Mouse (Mus musculus): ENCODE results near the gene Olfr1354. TPM values are rescaled to one million over a fixed set of nuclear protein-coding genes. Genes with fewer than 3 reads are reported as not detected.
"Not testable (repeated sequence)": the region's sequence is repeated elsewhere in the genome, so short reads cannot be mapped to it uniquely, and the experiment has no call there.

Gene Olfr1354
- total RNA-seq (2021): not detected

DNA sequence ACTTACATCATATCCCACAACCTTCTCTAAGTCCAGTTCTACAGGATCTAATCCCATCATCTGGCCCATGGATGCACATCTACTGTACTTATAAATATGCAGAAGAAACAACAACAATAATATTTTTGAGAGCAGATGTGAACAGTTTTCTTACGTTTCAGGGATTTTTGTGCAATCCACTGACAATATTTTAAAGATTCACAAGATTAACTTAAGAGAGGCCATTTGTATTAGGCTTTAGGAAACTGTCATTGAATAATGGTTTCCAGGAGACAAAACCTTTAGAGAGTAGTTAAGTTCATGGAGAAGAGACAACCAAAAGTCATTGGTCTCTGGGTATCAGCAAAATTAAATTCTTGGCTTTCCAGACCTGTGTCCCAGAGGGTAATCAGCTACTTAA, at the start of gene Olfr1354:
Gene Olfr1354 (plus strand): TSS at position 301 of the 400 bp plus-strand sequence.
- intact Hi-C loops (cut with DNase I); DNase-seq: not testable (repeated sequence)

- DNase-seq: no peak
- intact Hi-C loops (cut with DNase I): no loop called here
Measured at GRCm38 (mm10) chr10:78875240-78875639, 37.7 kb upstream of the Olfr1354 start, which contains the start of gene Olfr1355. Gene Olfr1355, plus strand, starts transcription at chr10:78875540.

DNA sequence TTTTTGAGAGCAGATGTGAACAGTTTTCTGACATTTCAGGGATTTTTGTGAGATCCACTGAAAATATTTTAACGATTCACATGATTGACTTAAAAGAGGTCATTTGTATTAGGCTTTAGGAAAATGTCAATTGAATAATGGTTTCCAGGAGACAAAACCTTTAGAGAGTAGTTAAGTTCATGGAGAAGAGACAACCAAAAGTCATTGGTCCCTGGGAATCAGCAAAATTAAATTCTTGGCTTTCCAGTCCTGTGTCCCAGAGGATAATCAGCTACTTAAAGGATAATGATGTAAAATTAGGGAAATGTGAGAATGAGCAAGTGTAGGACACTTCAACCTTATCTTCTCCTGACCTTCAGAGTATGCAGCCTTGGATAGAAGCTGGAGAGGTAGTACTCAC, 37.4 kb downstream of the Olfr1354 start, which contains the start of gene Olfr8:
Gene Olfr8 (plus strand): TSS at position 301 of the 400 bp plus-strand sequence.
- DNase-seq; intact Hi-C loops (cut with DNase I): not testable (repeated sequence)

GRCm38 (mm10) chr10:78963009-78963408, 50.0 kb downstream of the Olfr1354 start, which contains the start of gene Olfr1353:
Gene Olfr1353, plus strand, starts transcription at chr10:78963309.
- DNase-seq; intact Hi-C loops (cut with DNase I): not testable (repeated sequence)

Other genes with a start within 250 kb of the Olfr1354 start
- gene Casp14, start 194.9 kb upstream of the Olfr1354 start, total RNA-seq (2021): not detected
- not detected for gene Ccdc105, start 160.1 kb upstream of the Olfr1354 start, total RNA-seq (2021)
- gene Slc1a6, start 132.7 kb upstream of the Olfr1354 start, total RNA-seq (2021): under 1 TPM in 1 of 2 experiments, not detected in 1; 0.34 TPM
- gene Olfr1356, start 61.0 kb upstream of the Olfr1354 start, total RNA-seq (2021): not detected
- gene Olfr1355, start 37.6 kb upstream of the Olfr1354 start, total RNA-seq (2021): not detected
- gene Olfr8, start 37.5 kb downstream of the Olfr1354 start, total RNA-seq (2021): not detected
- gene Olfr1353, start 50.1 kb downstream of the Olfr1354 start, total RNA-seq (2021): not detected
- not detected for gene Olfr1352, start 67.9 kb downstream of the Olfr1354 start, total RNA-seq (2021)
- not detected for gene Olfr1351, start 99.3 kb downstream of the Olfr1354 start, total RNA-seq (2021)
- not detected for gene Olfr57, start 115.6 kb downstream of the Olfr1354 start, total RNA-seq (2021)
- gene 2610008E11Rik, start 184.4 kb downstream of the Olfr1354 start, total RNA-seq (2021): 10 to 100 TPM; 15.3 to 18.8 TPM
- gene Vmn2r80, start 235.6 kb downstream of the Olfr1354 start, total RNA-seq (2021): not detected

Measured in heart, postnatal 10 days (tissue).